Mouse (Mus musculus) mesoderm, embryonic 11.5 days (tissue): Measurements from ENCODE around the gene Olfr854.

ENCODE experiments used
- DNase-seq: peaks from one replicate; pipeline ENCODE4 v3.0.0-alpha.2; 2012; ENCODE audit warnings: low read depth, low spot score

The Olfr854 gene

DNA sequence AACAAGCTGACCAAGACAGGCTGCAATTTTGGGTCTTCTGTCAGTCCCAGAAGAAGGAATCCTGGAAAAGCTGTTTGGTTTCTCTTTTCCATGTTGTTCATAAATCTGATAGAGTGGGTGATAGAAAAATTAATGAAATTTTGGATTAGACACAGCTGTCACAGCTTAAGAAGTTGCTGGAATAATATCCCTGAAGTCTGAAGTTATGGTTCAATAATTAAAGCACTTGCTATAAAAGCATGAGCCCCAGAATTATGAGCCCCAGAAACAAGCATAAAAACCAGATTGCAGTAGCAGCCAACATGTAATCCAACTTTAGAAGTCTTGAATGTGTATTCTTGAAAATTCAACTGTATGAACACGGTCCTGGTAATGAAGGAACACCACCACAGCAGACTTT is at the start of gene Olfr854:
TSS of gene Olfr854 (minus strand) at position 101 of the 400 bp plus-strand sequence.
- no peak for DNase-seq

DNA sequence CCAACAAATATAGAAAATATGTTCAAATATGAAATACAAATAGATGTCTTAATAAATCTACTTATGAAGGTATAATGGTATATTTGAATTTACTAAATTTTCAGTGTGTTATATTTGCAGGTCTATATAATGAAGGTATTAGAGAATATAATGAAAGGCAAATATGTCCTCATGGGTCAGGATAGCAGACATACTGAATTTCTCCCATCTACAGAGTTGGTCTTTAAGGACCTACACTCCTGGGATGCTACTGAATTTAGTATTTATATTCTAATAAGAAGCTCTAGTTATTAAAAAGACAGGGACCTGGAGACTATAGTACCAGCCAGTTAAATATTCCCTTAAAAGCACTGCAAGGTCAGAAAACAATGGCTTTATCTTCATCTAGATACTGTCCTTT is 15.1 kb upstream of the Olfr854 start, which contains the start of gene Olfr855:
TSS of gene Olfr855 (plus strand) at position 301 of the 400 bp plus-strand sequence.
- no peak for DNase-seq

DNA sequence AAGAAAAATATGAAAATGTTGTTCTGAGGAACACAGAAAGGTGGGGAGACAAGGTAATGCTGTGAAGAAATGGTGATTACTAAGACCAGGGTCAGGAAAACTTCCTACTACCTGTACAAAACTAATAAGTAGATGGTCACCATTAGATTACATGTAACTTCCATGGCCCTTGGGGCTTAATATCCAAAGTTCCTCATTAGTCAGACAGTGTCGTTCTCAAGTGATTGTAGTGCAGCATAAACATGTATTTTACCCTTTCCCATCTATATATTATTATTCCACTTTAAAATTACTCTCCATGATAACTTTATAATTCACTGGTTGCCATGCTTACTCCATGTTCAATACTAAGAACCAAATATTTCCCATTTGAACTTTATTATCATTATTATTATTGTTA is 26.2 kb downstream of the Olfr854 start, which contains the start of gene Olfr853:
TSS of gene Olfr853 (minus strand) at position 101 of the 400 bp plus-strand sequence.
- no peak for DNase-seq
